Mouse (Mus musculus) cerebellum, postnatal 36 days (tissue): ENCODE measurements around the gene Lct.
A peak's percentile ranks its signal among the peaks of the same experiment; 100 is the strongest.
"Not testable (repeated sequence)": the region's sequence is repeated elsewhere in the genome, so short reads cannot be mapped to it uniquely, and the experiment has no call there.

Experiments used
- DNase-seq, 2 experiments: peaks; one replicate each; pipeline ENCODE4 v3.0.0; 2021 to 2022; ENCODE audit warnings: mixed read lengths in 2 of 2

Gene Lct

GRCm38 (mm10) chr1:128328218-128328617, at the start of gene Lct:
Gene Lct (minus strand): TSS chr1:128328318.
- DNase-seq: no peak

DNA sequence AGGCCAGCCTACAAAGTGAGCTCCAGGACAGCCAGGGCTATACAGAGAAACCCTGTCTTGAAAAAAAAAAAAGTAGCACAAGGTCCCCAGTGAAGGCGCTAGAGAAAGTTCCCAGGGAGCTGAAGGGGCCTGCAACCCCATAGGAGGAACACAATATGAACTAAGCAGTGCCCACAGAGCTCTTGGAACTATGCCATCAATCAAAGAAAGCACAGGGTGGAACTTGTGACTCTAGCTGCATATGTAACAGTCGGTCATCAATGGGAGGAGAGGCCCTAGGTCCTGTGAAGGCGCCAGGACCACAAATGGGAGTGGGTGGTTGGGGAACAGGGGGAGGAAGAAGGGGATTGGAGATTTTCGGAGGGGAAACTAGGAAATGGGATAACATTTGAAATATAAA, 48.7 kb upstream of the Lct start:
- DNase-seq: no peak

- no peak for DNase-seq
Observed at GRCm38 (mm10) chr1:128372143-128372860, 44.2 kb upstream of the Lct start.

GRCm38 (mm10) chr1:128368732-128369441, 40.8 kb upstream of the Lct start:
- DNase-seq: peak in 1 of 2 experiments; percentile 19

DNA sequence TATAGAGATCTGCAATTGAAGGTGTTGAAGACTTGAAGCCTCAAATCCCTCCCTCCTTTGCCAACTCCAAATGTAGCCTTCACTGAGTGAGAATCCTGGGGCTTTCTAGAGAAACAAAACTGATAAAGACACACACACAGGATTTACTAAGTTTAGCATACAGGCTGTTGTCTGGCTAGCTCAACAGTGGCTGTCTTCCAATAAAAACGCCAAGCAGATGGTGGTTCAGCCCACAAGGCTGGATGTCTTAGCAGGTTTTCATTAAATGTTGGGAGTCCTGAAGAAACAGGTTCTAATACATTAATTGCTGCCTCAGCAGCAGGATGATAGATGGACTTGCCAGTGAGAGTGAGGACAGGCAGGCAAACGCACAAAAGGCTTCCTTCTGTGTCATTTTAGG, 32.5 kb upstream of the Lct start:
- peak; percentile 59 to 72 for DNase-seq

- peak; percentile 85 to 87 for DNase-seq
Observed at GRCm38 (mm10) chr1:128359554-128360376, 31.6 kb upstream of the Lct start, which contains the start of gene Mcm6. Gene Mcm6 (minus strand): TSS chr1:128359664.

DNA sequence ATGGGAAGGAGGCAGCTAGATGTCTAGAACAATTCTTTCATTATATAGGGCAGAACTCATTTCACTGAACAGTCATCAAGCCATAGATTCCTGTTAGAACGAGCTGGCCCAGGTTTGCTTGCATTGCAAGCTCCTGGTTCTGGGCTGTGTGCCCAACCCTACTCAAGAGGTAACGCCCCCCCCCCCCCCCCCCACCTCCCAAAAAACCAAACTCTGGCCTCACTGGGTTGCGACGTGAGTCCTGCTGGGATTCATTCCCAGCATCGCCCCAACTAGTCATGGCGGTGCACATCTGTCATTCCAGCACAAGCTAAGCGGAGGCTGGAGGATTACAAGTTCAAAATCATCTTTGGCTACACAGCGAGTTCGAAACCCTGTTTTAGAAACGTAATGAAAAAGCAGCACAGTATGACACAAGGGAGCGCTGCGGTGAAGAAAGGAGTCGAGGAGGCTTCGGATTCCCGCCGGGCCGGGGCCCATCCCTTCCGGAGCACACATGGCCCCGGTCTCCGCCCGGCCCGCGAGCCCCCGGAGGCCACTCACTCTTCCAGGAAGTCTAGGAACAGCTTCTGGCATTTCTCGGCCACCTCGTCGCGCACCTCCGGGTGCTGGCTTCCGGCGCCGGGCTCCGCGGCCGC, 30.9 kb upstream of the Lct start:
- DNase-seq: no peak

DNA sequence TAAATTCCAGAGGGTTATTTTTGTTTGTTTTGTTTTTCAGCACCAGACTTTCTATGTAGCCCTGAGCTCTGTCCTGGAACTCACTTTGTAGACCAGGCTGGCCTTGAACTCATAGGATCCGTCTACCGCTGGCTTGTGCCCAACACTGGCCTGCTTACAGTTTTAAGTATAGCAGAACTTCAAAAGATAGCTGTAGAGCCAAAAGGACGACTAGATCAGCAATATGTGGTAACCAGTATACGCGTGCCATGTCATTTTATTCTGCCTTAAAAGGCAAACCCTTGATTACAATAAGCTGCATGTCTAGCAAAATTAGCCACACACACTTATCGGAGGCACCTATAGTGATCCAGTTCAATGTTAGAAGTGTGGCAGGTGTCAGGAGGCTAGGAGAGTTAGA, 30.2 kb upstream of the Lct start:
- DNase-seq: no peak

GRCm38 (mm10) chr1:128357452-128357851, 29.3 kb upstream of the Lct start:
- DNase-seq: no peak

- no peak for DNase-seq
Observed at GRCm38 (mm10) chr1:128353092-128353491, 25.0 kb upstream of the Lct start.

DNA sequence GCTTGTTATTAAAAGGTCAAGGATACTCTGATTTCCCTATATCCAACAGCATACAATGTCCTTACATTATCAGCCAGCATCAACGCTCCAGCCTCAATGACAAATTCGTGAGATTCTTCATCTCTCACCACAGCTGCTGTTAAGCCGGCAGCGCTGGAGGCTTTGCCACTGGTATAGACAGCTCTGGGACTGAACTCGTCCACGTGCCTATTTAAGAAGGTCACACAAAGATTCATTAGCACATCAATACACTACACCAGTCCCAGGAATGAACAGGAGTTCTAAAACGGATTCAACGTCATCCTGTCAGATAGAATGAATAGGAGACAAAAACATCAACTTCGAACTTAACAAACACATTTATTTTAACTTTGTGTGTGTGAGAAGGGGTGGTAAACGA, 16.1 kb upstream of the Lct start:
- DNase-seq: no peak

DNA sequence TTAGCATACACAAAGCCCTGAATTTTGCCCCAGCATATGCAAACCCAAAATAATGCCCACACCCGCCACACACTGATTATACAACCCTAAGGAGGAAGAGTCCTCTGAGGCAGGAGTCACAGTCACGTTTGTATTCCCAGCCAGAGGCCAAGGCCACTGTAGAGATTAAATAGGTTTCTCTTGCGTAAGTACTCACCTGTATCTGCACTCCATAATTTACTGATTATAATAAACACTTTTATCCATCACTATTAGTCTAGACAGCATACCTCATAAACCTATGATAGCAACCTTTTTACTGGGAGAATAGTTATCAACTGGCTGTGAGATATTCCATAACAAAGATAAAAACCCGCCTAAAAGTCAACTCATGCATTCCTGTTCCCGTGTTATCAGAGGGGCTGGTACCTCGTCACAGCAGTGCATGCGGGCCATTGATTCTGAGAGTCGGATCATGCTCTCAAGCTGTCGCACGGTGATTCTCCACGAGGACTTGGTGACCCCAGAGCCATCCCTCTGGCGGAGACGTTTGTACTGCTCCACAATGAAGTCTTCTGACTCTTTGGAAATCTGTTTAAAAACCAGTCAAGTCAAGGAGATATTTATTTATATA, 9.7 kb upstream of the Lct start:
- no peak for DNase-seq

- DNase-seq: no peak
Observed at GRCm38 (mm10) chr1:128330313-128330712, 2.2 kb upstream of the Lct start.

DNA sequence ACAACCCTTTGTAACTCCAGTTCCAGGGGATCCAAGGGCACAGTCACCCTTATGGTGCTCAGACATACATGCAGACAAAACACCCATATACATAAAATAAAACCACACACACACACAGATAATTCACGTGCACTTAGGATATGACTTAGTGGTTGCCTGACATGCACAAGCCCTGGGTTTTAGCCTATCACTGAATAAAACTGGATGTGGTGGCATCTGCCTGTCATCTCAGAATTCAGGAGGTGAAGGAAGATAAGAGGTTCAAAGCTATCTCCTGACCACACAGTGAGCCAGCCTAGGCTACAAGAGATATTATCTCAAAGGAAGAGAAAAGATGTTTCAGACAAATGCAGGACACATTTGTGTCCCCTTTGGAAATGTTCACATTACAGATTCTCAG, 953 bp downstream of the Lct start:
- no peak for DNase-seq

GRCm38 (mm10) chr1:128324776-128325175, 3.3 kb downstream of the Lct start:
- DNase-seq: no peak

GRCm38 (mm10) chr1:128323026-128323643, 5.0 kb downstream of the Lct start:
- no peak for DNase-seq

DNA sequence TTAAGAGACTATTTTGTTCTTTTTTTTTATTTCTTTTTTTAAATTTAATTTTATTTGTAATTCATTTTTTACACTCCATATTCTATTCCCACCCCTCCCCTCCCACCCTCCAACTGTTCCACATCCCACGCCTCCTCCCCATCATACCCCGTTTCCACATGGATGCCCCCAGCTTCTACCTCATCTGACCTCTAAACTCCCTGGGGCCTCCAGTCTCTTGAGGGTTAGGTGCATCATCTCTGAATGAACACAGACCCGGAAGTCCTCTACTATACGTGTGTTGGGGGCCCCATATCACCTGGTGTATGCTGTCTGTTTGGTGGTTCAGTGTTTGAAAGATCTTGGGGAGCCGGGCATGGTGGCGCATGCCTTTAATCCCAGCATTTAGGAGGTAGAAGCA, 8.9 kb downstream of the Lct start:
- DNase-seq: not testable (repeated sequence)

- no peak for DNase-seq
Observed at GRCm38 (mm10) chr1:128314665-128315064, 13.5 kb downstream of the Lct start.

- DNase-seq: no peak
Observed at GRCm38 (mm10) chr1:128309043-128309442, 19.1 kb downstream of the Lct start.

DNA sequence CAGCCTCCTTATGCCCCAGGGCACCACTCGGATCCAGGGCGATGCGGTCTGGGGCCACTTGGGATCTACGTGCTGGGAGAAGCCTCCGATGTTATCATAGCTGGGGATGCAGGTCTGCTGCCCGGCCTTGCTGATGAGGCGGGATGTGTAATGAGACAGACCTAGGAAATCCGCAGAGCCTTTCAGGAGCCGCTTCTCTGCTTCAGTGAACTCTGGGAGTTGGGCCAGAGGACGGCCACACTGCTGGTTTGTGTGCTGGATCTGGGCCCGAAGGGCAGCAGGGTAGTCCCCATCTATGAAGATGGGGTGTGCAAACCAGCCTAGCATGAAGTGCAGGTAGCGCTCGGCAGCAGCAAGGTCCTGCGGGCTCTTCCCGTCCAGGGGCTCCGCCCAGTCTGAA, 24.2 kb downstream of the Lct start:
- peak; percentile 90 for DNase-seq

DNA sequence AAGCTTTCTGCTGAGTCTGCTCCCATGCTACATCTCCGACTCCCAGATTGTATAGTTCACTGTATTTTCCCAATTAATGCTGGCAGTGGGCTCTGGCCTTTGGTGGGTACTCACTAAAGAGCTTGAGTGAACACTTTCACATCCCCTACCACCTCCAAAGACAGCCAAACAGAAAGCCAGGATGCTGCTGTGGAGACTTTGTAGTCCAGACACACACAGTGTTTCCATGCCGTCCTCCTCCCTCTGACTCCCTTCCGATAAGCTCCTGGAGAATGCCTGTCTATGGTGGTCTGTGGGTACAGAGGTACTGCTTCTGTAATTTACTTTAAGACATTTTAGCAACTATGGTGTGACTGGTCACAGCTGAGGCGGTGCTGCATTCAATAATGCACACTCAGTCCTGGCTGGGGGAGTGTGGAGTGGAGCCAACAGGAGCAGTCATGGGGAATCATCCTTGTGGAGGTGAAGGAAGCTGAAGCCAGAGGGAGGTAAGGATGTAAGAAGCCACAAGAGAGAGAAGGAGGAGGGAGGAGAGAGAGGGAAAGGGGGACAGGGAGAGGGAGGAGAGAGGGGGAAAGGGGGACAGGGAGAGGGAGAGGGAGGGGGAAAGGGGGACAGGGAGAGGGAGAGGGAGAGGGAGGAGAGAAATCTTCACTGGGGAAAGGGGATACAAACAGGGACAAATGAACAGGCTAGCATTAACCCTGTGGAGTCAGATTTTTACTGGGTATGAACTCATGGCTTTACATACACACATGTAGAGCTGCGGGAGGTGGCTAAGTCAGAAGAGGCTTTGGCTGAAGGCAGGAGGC, 32.2 kb downstream of the Lct start:
- DNase-seq: no peak
